Mouse (Mus musculus) lung, embryonic 15.5 days (tissue): ENCODE results near the gene Card10. TPM values are rescaled to one million over a fixed set of nuclear protein-coding genes. Genes with fewer than 3 reads are reported as not detected.

Experiments used
- ATAC-seq: fragments of 200-750 bp; cut with Nextera tagmentation; 2 replicates; pipeline ENCODE4 v1.8.0; 2017; ENCODE audit warnings: moderate number of reproducible peaks, borderline replicate concordance; ENCODE audit not compliant: low FRiP score, low TSS enrichment; ENCODE audit errors: extremely low read depth
- H3K27ac ChIP-seq: fragments of 300-500 bp; sonication (generic); 2 replicates; pipeline ENCODE4 v1.5.1; 2015; ENCODE audit warnings: moderate library complexity, mild to moderate bottlenecking, inconsistent platforms
- H3K27me3 ChIP-seq: fragments of 300-500 bp; sonication (generic); 2 replicates; pipeline ENCODE4 v1.6.1; 2015; ENCODE audit warnings: inconsistent platforms
- H3K36me3 ChIP-seq: fragments of 300-500 bp; sonication (generic); 2 replicates; pipeline ENCODE4 v1.6.1; 2015; ENCODE audit warnings: inconsistent platforms
- H3K4me1 ChIP-seq: fragments of 300-500 bp; sonication (generic); 2 replicates; pipeline ENCODE4 v1.6.1; 2015; ENCODE audit warnings: inconsistent platforms
- H3K4me2 ChIP-seq: fragments of 300-500 bp; sonication (generic); 2 replicates; pipeline ENCODE4 v1.6.1; 2015; ENCODE audit warnings: inconsistent platforms, mild to moderate bottlenecking, moderate library complexity
- H3K4me3 ChIP-seq: fragments of 300-500 bp; sonication (generic); 2 replicates; pipeline ENCODE4 v1.5.1; 2015; ENCODE audit warnings: mild to moderate bottlenecking, inconsistent platforms
- H3K9ac ChIP-seq: fragments of 300-500 bp; sonication (generic); 2 replicates; pipeline ENCODE4 v1.6.1; 2015; ENCODE audit warnings: inconsistent platforms
- H3K9me3 ChIP-seq: fragments of 300-500 bp; sonication (generic); 2 replicates; pipeline ENCODE4 v1.6.1; 2016; ENCODE audit warnings: inconsistent platforms
- WGBS: fragments of 180-500 bp; shearing (Covaris S2); methylation state at CpG from one replicate; pipeline ENCODE4 v1.1.7; 2015; 5-methylcytosine and 5-hydroxymethylcytosine counted together
- polyA plus RNA-seq: library from polyadenylated mRNA; unstranded; fragments of >200 nt; fragmentation: Nextera tagmentation; extraction: Ambion mirVana; gene quantifications from 2 replicates; pipeline ENCODE4 v1.2.1, GENCODE M21; 2015

The Card10 gene
- polyA plus RNA-seq, 1 experiment from 2014 or later, result 7.6 TPM

GRCm38 (mm10) chr15:78763704-78764103 is 39.1 kb downstream of the Card10 start:
- Histone ChIP-seq H3K36me3 (no peaks in the 10 kb centered on the region), H3K27ac (no peak overlapping the region), H3K4me2 (no peak overlapping the region), H3K9me3 (no peaks in the 10 kb centered on the region), H3K4me1 (no peaks in the 10 kb centered on the region), H3K4me3 (no peak overlapping the region), H3K27me3 (no peaks in the 10 kb centered on the region), H3K9ac (no peak overlapping the region)
- WGBS, result 77% methylated on average over 5 of the region's 5 CpGs
- ATAC-seq, result no peak

DNA sequence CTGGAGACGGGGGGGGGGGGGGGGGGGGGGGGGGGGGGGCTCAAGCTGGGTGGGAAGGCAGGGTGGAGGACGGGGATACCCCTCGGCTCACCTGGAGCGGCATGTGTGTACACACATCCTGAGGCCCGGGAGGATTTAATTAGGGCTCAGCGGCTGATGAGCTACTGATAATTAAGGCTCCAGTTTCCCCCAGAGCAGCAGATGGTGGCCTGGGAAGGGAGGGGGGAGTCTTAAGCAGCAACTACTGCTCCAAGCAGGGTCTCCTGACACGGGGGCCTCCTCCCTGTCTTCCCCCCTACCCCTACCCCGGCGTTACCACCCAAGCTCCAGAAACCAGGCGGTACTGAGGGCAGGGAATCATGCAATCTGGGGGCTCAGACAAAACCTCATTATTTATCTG is 39.6 kb downstream of the Card10 start:
- Histone ChIP-seq H3K27me3 (no peaks in the 10 kb centered on the region), H3K36me3 (no peaks in the 10 kb centered on the region), H3K4me3 (no peak overlapping the region), H3K4me1 (no peaks in the 10 kb centered on the region), H3K9ac (no peak overlapping the region), H3K27ac (no peak overlapping the region), H3K4me2 (no peak overlapping the region), H3K9me3 (no peaks in the 10 kb centered on the region)
- WGBS, result 39% methylated on average over 9 of the region's 10 CpGs
- ATAC-seq, result no peak

- H3K36me3 ChIP-seq, result no peaks in the 10 kb centered on the region
- H3K9ac ChIP-seq, result no peak overlapping the region
- no peak overlapping the region for H3K4me3 ChIP-seq
- ATAC-seq, result no peak
- no peaks in the 10 kb centered on the region for H3K27me3 ChIP-seq
- H3K4me2 ChIP-seq, result no peak overlapping the region
- 76% methylated on average over 13 of the region's 13 CpGs for WGBS
- H3K27ac ChIP-seq, result no peak overlapping the region
- H3K4me1 ChIP-seq, result no peaks in the 10 kb centered on the region
- H3K9me3 ChIP-seq, result no peaks in the 10 kb centered on the region
Observed at GRCm38 (mm10) chr15:78761112-78761511, 41.7 kb downstream of the Card10 start.

DNA sequence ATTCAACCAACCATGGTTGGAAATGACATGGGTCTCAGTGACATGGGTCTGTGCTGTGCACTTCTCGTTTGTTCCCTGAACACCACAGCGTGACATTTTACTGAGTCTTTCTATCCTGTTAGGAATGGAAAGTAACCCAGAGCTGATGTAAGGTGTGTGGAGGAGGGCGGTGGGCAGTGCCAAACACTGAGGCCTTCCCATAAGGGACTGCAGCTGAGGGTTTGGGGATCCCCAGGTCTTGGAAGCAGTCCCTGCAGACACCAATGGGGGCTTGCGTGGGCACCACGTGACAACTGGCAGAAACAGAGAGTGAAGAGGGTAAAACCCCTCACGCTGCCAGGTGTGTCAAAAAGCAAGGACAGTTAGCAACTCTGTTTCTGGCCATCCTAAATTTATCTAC is 44.7 kb downstream of the Card10 start:
- H3K9ac ChIP-seq, result no peak overlapping the region
- no peak overlapping the region for H3K4me3 ChIP-seq
- no peak overlapping the region for H3K27ac ChIP-seq
- H3K4me1 ChIP-seq, result no peaks in the 10 kb centered on the region
- no peaks in the 10 kb centered on the region for H3K9me3 ChIP-seq
- H3K4me2 ChIP-seq, result no peak overlapping the region
- no peaks in the 10 kb centered on the region for H3K36me3 ChIP-seq
- no peak for ATAC-seq
- 82% methylated on average over 6 of the region's 6 CpGs for WGBS
- no peaks in the 10 kb centered on the region for H3K27me3 ChIP-seq

- Histone ChIP-seq H3K4me2 (no peak overlapping the region), H3K4me3 (no peak overlapping the region), H3K27ac (no peak overlapping the region), H3K36me3 (no peaks in the 10 kb centered on the region), H3K9ac (no peak overlapping the region), H3K4me1 (no peaks in the 10 kb centered on the region), H3K9me3 (no peaks in the 10 kb centered on the region), H3K27me3 (no peaks in the 10 kb centered on the region)
- ATAC-seq, result no peak
- 61% methylated on average over 12 of the region's 12 CpGs for WGBS
Observed at GRCm38 (mm10) chr15:78755966-78756725, 46.7 kb downstream of the Card10 start.

DNA sequence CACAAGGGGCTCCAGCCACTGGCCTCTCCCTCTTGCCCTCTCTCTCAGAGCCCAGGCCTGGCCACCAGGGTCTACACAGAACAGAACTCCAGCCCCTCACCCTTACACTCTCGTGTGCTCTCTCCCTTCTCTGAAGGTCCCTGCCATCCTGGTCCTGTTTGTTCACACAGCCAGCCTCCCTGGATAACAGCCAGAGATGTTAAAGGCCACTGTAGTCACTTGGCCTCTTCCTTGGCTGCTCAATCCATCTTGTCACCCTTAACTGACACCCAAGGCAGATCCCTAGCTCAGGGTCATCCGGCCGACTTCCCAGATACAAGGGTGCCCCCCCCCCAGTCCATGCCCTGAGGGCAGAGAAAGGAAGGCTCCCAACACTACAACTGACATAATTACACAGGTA is 47.6 kb downstream of the Card10 start:
- 36% methylated on average over 3 of the region's 3 CpGs for WGBS

DNA sequence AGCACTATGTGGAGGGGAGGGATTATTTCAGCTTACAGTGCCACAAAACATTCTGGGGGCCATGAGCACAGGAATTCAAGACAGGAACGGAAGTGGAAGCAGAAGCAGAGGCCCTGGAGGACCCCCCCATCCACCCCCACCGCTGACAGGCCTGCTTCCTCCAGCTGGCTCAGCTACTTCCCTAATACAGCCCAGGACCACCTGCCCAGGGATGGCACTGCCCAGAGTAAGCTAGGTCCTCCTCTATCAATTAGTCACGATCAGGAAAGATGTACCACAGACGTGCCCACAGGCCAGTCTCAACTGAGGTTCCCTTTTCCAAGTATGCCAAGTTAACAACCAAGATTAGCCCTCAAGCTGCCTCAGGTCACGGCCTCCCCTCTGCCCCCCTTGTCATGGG is 48.7 kb downstream of the Card10 start:
- no peak overlapping the region for H3K4me2 ChIP-seq
- no peak for ATAC-seq
- H3K27me3 ChIP-seq, result no peaks in the 10 kb centered on the region
- H3K4me3 ChIP-seq, result no peak overlapping the region
- H3K4me1 ChIP-seq, result no peaks in the 10 kb centered on the region
- H3K9me3 ChIP-seq, result no peaks in the 10 kb centered on the region
- H3K36me3 ChIP-seq, result no peaks in the 10 kb centered on the region
- WGBS, result 71% methylated on average over 5 of the region's 5 CpGs
- no peak overlapping the region for H3K27ac ChIP-seq
- H3K9ac ChIP-seq, result no peak overlapping the region

More for the DNA sequence above, 47.6 kb downstream of the Card10 start:
- no peak overlapping the region for H3K9ac ChIP-seq
- no peak for ATAC-seq
- no peak overlapping the region for H3K4me2 ChIP-seq
- no peaks in the 10 kb centered on the region for H3K4me1 ChIP-seq
- no peaks in the 10 kb centered on the region for H3K36me3 ChIP-seq
- H3K9me3 ChIP-seq, result no peaks in the 10 kb centered on the region
- no peak overlapping the region for H3K4me3 ChIP-seq
- H3K27me3 ChIP-seq, result no peaks in the 10 kb centered on the region
- H3K27ac ChIP-seq, result no peak overlapping the region

- H3K4me2 ChIP-seq, result no peak overlapping the region
- ATAC-seq, result no peak
- no peaks in the 10 kb centered on the region for H3K27me3 ChIP-seq
- H3K4me3 ChIP-seq, result no peak overlapping the region
- no peaks in the 10 kb centered on the region for H3K9me3 ChIP-seq
- H3K9ac ChIP-seq, result no peak overlapping the region
- H3K36me3 ChIP-seq, result no peaks in the 10 kb centered on the region
- no peaks in the 10 kb centered on the region for H3K4me1 ChIP-seq
- no peak overlapping the region for H3K27ac ChIP-seq
Observed at GRCm38 (mm10) chr15:78752991-78753390, 49.9 kb downstream of the Card10 start.

DNA sequence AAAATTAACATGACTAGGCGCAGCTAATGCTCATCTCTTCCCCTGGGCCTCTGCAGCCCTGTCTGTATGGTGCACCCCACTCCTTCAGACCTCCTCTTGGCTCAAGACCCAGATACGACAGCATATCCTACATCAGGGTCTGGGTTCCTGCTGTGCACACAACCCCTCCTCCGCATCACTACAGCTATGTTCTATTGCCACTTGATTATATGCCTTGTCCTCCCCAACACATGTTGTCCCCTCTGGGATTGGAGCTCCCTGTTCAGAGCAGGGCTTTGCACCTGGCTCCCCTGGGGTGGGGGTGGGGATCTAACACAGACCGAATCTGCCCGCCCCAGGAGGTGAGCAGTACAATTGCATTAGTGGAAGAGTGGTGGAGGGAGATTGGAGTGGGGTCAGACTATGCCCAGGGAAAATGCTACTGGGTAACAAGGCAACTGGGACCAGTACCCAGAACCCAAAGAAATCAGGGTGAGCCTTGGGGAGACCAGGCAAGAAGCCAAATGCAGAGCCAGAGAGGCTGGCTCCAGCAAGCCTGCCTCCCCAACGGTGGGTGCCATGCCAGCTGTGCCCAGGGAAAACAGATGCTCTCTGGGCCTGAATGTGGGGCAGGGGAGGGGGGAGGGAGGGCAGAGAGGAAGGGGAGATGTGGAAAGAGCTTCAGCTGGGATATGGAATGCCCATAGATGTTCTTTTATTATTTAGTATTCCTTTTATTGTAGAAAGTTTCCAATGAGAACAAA is 52.1 kb downstream of the Card10 start:
- H3K4me1 ChIP-seq, result no peaks in the 10 kb centered on the region
- H3K9ac ChIP-seq, result no peak overlapping the region
- H3K36me3 ChIP-seq, result no peaks in the 10 kb centered on the region
- WGBS, result 56% methylated on average over 6 of the region's 6 CpGs
- H3K4me3 ChIP-seq, result no peak overlapping the region
- no peak for ATAC-seq
- H3K27ac ChIP-seq, result no peak overlapping the region
- H3K4me2 ChIP-seq, result no peak overlapping the region
- no peaks in the 10 kb centered on the region for H3K27me3 ChIP-seq
- H3K9me3 ChIP-seq, result no peaks in the 10 kb centered on the region

- Histone ChIP-seq H3K4me3 (no peak overlapping the region), H3K36me3 (no peaks in the 10 kb centered on the region), H3K4me1 (no peaks in the 10 kb centered on the region), H3K27me3 (no peaks in the 10 kb centered on the region), H3K9ac (no peak overlapping the region), H3K9me3 (no peaks in the 10 kb centered on the region), H3K27ac (no peak overlapping the region), H3K4me2 (no peak overlapping the region)
- 41% methylated on average over 5 of the region's 5 CpGs for WGBS
- ATAC-seq, result no peak
Observed at GRCm38 (mm10) chr15:78749855-78750254, 53.0 kb downstream of the Card10 start.

- Histone ChIP-seq H3K4me3 (no peak overlapping the region), H3K27me3 (no peaks in the 10 kb centered on the region), H3K4me1 (no peaks in the 10 kb centered on the region), H3K36me3 (no peaks in the 10 kb centered on the region), H3K27ac (no peak overlapping the region), H3K4me2 (no peak overlapping the region), H3K9ac (no peak overlapping the region), H3K9me3 (no peaks in the 10 kb centered on the region)
- WGBS, result 4% methylated on average over 5 of the region's 5 CpGs
- ATAC-seq, result no peak
Observed at GRCm38 (mm10) chr15:78744206-78744605, 58.6 kb downstream of the Card10 start.

GRCm38 (mm10) chr15:78742831-78743230 is 60.0 kb downstream of the Card10 start:
- Histone ChIP-seq H3K9ac (no peak overlapping the region), H3K27ac (no peak overlapping the region), H3K9me3 (no peaks in the 10 kb centered on the region), H3K36me3 (no peaks in the 10 kb centered on the region), H3K27me3 (no peaks in the 10 kb centered on the region; the same call in 1 of the 2 replicates), H3K4me3 (no peak overlapping the region), H3K4me2 (no peak overlapping the region), H3K4me1 (no peaks in the 10 kb centered on the region)
- 78% methylated on average over 10 of the region's 10 CpGs for WGBS
- no peak for ATAC-seq
